Mouse (Mus musculus) liver, embryonic 14.5 days (tissue): Measurements from ENCODE around the gene Nt5c1a.

ENCODE experiments used
- CTCF ChIP-seq: IDR thresholded peaks from 2 replicates; pipeline ENCODE4 v1.5.1; 2016; ENCODE audit warnings: antibody characterized with exemption, low read depth, control low read depth
- EP300 ChIP-seq: IDR thresholded peaks from 2 replicates; pipeline ENCODE4 v1.6.1; 2016; ENCODE audit warnings: antibody characterized with exemption, low read depth

DNA sequence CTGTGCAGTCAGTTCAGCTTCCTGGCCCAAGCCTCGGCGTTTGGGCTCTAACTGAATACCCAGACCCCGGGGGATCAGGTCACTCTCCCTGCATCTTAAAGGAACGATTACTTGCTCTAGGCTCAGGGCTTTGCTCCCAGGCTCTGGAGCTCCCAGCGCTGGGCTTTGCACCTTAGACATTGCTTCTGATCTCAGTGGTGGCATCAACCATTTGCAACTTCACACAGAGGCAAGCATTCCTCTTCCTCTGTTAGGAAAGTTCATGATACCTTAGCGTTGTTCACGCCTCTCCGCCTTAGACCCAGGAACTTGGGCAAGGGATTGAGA lies 753 bp downstream of the Nt5c1a start:
- TF ChIP-seq CTCF (no peak), EP300 (no peak)
